Mouse (Mus musculus): ENCODE measurements at regions not wholly inside any gene's neighbourhood (a gene's known extent, or its start where the extent isn't known, plus 50 kb on each side); places are given as distances from the start of the nearest gene placed in this dataset.
"Not testable (repeated sequence)": the region's sequence is repeated elsewhere in the genome, so short reads cannot be mapped to it uniquely, and the experiment has no call there.

DNA sequence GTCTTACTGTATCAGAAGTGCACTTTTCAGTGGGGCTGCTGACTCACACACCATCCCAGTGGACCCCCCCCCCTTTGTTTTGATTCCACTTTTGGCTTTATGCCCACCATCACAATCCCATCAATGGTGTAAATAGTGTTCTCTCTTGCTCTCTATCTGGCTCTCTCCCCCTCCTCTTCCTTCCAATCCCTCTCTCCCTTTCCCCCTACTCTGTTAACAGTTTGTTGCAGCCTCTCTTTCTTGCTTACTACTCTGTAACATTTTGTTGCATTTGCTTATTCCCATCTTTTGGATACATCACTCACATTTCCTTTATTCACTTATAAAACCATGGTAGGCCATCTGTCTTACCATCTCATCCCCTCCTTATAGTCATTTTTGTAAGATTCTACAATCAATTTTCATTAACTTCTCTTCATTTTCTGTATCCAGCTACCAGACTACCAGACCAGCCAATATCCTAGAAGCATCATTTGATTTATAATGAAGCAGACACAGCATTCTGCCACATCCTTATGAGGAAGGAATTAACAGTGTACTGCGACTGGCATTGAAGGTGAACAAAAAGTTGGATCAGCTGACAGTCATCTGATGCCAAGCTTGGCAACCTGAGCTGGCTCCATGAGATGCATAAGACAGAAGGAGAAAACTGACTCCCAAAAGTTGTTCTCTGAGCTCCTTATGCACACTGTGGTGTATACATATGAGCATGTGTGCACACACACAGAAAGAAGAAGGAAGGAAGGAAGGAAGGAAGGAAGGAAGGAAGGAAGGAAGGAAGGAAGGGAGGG lies 181.5 kb upstream of the Plcz1 start:
- no peak for ATAC-seq
- WGBS, result 73% methylated on average over 1 of the region's 1 CpGs
- 0 out of 2 replicates have a peak, but pooled peaks cover 3% of the 10 kb centered on the region for H3K4me1 ChIP-seq (ENCODE audit: control insufficient read depth, insufficient read depth, low read length)
- no peak overlapping the region for H3K4me2 ChIP-seq (ENCODE audit: low read length)
- no peak overlapping the region for H3K4me3 ChIP-seq (ENCODE audit: low read depth, low read length)
- no peak overlapping the region for H3K9ac ChIP-seq (ENCODE audit: low read depth, low read length)
- H3K9me3 ChIP-seq (replicated peaks; ENCODE audit: control insufficient read depth, low read length, poor library complexity, severe bottlenecking), result no peaks in the 10 kb centered on the region
- no peak overlapping the region for H3K27ac ChIP-seq (ENCODE audit: low read length)
- H3K36me3 ChIP-seq (ENCODE audit: control insufficient read depth, insufficient read depth, low read length), result no peaks in the 10 kb centered on the region
- H3K27me3 ChIP-seq (ENCODE audit: control insufficient read depth, insufficient read depth, low read depth, low read length), result no peaks in the 10 kb centered on the region

DNA sequence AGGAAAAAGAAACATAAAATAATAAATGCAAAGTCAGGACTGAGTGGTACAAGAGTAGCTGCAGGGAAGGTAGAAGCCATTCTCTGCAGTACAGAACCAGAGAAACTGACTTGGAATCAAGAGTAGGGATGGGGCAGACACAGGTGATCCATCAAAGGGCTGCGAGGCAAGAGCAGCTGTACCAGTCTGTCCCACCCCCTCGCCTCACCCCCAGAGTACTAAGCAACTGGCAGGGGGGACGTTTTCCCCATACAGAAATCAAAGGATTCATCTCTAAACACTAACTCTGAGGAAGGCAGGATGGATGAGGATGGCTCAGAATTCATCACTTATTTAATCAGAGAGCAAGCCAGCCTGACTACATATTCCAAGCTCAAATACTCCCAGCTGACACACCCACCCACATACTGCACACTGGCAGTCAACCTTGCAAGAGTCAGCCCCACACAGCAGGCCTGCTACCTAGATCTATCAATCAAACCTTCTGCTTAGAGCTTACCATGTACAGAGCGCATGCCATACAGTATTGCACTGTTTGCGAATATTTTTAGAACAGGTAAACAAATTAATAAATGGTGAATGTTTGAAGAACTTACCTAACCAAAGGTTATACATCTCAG lies 180.5 kb upstream of the Plcz1 start:
- Histone ChIP-seq H3K9me3 (replicated peaks; ENCODE audit: control insufficient read depth, low read length, poor library complexity, severe bottlenecking) (no peaks in the 10 kb centered on the region), H3K27me3 (ENCODE audit: control insufficient read depth, insufficient read depth, low read depth, low read length) (no peaks in the 10 kb centered on the region), H3K36me3 (ENCODE audit: control insufficient read depth, insufficient read depth, low read length) (no peaks in the 10 kb centered on the region), H3K9ac (ENCODE audit: low read depth, low read length) (no peak overlapping the region), H3K4me1 (ENCODE audit: control insufficient read depth, insufficient read depth, low read length) (0 out of 2 replicates have a peak, but pooled peaks cover 3% of the 10 kb centered on the region), H3K4me3 (ENCODE audit: low read depth, low read length) (no peak overlapping the region), H3K27ac (ENCODE audit: low read length) (no peak overlapping the region), H3K4me2 (ENCODE audit: low read length) (no peak overlapping the region)
- 77% methylated on average over 5 of the region's 5 CpGs for WGBS
- peak; percentile 48; the same call in 1 of the 2 replicates for ATAC-seq

GRCm38 (mm10) chr6:140218789-140219188 lies 177.5 kb upstream of the Plcz1 start:
- H3K4me2 ChIP-seq (ENCODE audit: low read length), result no peak overlapping the region
- 0 out of 2 replicates have a peak, but pooled peaks cover 3% of the 10 kb centered on the region for H3K4me1 ChIP-seq (ENCODE audit: control insufficient read depth, insufficient read depth, low read length)
- H3K36me3 ChIP-seq (ENCODE audit: control insufficient read depth, insufficient read depth, low read length), result no peaks in the 10 kb centered on the region
- H3K27me3 ChIP-seq (ENCODE audit: control insufficient read depth, insufficient read depth, low read depth, low read length), result no peaks in the 10 kb centered on the region
- 81% methylated on average over 10 of the region's 10 CpGs for WGBS
- peak; percentile 62; the same call in 1 of the 2 replicates for ATAC-seq
- no peak overlapping the region for H3K9ac ChIP-seq (ENCODE audit: low read depth, low read length)
- H3K27ac ChIP-seq (ENCODE audit: low read length), result no peak overlapping the region
- H3K9me3 ChIP-seq (replicated peaks; ENCODE audit: control insufficient read depth, low read length, poor library complexity, severe bottlenecking), result no peaks in the 10 kb centered on the region
- H3K4me3 ChIP-seq (ENCODE audit: low read depth, low read length), result no peak overlapping the region

- Histone ChIP-seq H3K4me2 (ENCODE audit: low read length) (no peak overlapping the region), H3K27me3 (ENCODE audit: control insufficient read depth, insufficient read depth, low read depth, low read length) (no peaks in the 10 kb centered on the region), H3K9me3 (replicated peaks; ENCODE audit: control insufficient read depth, low read length, poor library complexity, severe bottlenecking) (no peaks in the 10 kb centered on the region), H3K4me1 (ENCODE audit: control insufficient read depth, insufficient read depth, low read length) (no peaks in the 10 kb centered on the region), H3K27ac (ENCODE audit: low read length) (no peak overlapping the region), H3K4me3 (ENCODE audit: low read depth, low read length) (no peak overlapping the region), H3K9ac (ENCODE audit: low read depth, low read length) (no peak overlapping the region), H3K36me3 (ENCODE audit: control insufficient read depth, insufficient read depth, low read length) (no peaks in the 10 kb centered on the region)
- ATAC-seq, result no peak
- 67% methylated on average over 2 of the region's 2 CpGs for WGBS
These were observed 171.1 kb upstream of the Plcz1 start for GRCm38 (mm10) chr6:140212403-140212802.

DNA sequence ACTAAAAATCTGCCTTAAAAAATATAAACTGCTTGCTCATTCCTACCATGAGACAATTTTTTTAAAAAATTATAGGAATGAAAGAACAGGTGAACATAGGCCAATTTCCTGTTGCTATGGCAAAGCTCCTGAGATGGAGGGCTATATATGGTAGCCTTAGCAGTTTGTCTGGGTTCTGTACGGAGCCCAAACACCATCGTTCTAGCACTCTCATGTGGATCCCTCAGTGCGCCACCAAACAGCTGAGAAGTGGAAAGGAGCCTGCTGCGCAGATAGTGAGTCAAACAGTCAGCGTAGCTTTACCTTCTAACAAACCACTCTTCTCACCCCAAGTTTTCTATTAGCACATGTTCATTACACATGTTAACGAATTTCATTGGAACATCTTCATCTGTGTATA lies 168.9 kb upstream of the Plcz1 start:
- no peak for ATAC-seq
- Histone ChIP-seq H3K9me3 (replicated peaks; ENCODE audit: control insufficient read depth, low read length, poor library complexity, severe bottlenecking) (no peaks in the 10 kb centered on the region), H3K36me3 (ENCODE audit: control insufficient read depth, insufficient read depth, low read length) (no peaks in the 10 kb centered on the region), H3K4me3 (ENCODE audit: low read depth, low read length) (no peak overlapping the region), H3K27me3 (ENCODE audit: control insufficient read depth, insufficient read depth, low read depth, low read length) (no peaks in the 10 kb centered on the region), H3K27ac (ENCODE audit: low read length) (no peak overlapping the region), H3K4me2 (ENCODE audit: low read length) (no peak overlapping the region), H3K9ac (ENCODE audit: low read depth, low read length) (no peak overlapping the region), H3K4me1 (ENCODE audit: control insufficient read depth, insufficient read depth, low read length) (no peaks in the 10 kb centered on the region)
- 89% methylated on average over 6 of the region's 6 CpGs for WGBS

DNA sequence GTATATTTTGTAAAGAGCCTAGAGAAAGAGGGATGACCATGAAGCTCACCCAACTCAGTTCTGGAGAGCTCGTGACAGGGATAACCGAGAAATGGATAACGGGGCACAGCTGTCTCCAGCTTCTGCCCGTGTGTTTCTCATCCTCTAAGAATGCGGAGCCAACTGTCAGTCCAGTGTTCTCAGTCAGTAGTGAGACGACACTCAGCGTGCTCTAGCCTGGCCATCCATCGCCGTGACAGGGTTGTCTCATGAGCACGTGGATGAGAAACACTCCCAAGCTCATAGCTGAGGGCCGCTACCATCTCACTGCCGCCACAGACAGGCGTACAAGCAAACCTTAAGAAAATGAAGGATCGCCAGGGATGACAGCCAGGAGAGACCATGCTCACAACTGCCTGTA lies 167.8 kb upstream of the Plcz1 start:
- H3K27me3 ChIP-seq (ENCODE audit: control insufficient read depth, insufficient read depth, low read depth, low read length), result no peaks in the 10 kb centered on the region
- 88% methylated on average over 14 of the region's 14 CpGs for WGBS
- H3K9ac ChIP-seq (ENCODE audit: low read depth, low read length), result no peak overlapping the region
- H3K4me1 ChIP-seq (ENCODE audit: control insufficient read depth, insufficient read depth, low read length), result no peaks in the 10 kb centered on the region
- no peaks in the 10 kb centered on the region for H3K36me3 ChIP-seq (ENCODE audit: control insufficient read depth, insufficient read depth, low read length)
- H3K4me2 ChIP-seq (ENCODE audit: low read length), result no peak overlapping the region
- no peaks in the 10 kb centered on the region for H3K9me3 ChIP-seq (replicated peaks; ENCODE audit: control insufficient read depth, low read length, poor library complexity, severe bottlenecking)
- no peak overlapping the region for H3K27ac ChIP-seq (ENCODE audit: low read length)
- no peak for ATAC-seq
- H3K4me3 ChIP-seq (ENCODE audit: low read depth, low read length), result no peak overlapping the region

DNA sequence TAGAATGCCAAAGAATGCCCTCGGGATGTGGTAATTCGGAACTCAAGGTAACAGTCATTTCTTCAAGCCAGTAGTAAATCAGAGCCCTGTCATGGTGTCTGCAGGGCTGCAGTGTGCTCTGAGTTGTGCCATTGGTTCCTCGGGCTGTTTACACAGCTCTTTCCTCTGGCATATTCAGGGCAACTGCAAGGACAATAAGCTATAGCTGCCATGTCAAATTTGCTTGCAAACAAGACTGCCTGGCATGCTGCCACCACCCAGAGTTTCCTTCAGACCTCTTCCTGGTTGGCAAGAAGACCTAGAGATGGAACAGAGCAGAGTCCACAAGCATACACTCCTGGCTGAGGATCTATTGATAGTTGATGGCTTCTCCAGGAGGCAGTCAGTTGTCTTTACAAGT lies 167.1 kb upstream of the Plcz1 start:
- Histone ChIP-seq H3K4me3 (ENCODE audit: low read depth, low read length) (no peak overlapping the region), H3K9me3 (replicated peaks; ENCODE audit: control insufficient read depth, low read length, poor library complexity, severe bottlenecking) (no peaks in the 10 kb centered on the region), H3K4me2 (ENCODE audit: low read length) (no peak overlapping the region), H3K36me3 (ENCODE audit: control insufficient read depth, insufficient read depth, low read length) (no peaks in the 10 kb centered on the region), H3K27me3 (ENCODE audit: control insufficient read depth, insufficient read depth, low read depth, low read length) (no peaks in the 10 kb centered on the region), H3K27ac (ENCODE audit: low read length) (no peak overlapping the region), H3K9ac (ENCODE audit: low read depth, low read length) (no peak overlapping the region), H3K4me1 (ENCODE audit: control insufficient read depth, insufficient read depth, low read length) (no peaks in the 10 kb centered on the region)
- peak; percentile 41; the same call in 1 of the 2 replicates for ATAC-seq
- WGBS, result 80% methylated on average over 3 of the region's 3 CpGs

DNA sequence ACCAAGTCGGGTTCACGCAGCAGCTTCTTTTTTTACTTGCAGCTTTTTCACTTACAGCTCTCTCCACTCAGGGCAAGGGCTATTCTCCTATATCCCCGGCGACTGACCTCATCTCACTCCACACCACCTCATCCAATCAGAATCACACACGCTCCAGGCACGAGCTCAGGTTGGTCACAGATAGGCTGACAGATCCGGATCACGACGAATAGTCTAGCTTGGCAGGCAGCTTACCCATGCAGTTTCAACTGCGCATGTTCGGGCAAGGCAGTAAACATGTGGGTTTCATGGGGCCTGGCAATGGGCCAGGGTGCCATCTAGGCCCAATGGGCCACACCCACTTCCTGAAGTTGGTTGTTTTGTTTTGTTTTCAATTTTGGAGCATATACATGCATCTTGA lies 165.4 kb upstream of the Plcz1 start:
- H3K27ac ChIP-seq (ENCODE audit: low read length); H3K36me3 ChIP-seq (ENCODE audit: control insufficient read depth, insufficient read depth, low read length); H3K4me3 ChIP-seq (ENCODE audit: low read depth, low read length); H3K4me2 ChIP-seq (ENCODE audit: low read length); H3K9ac ChIP-seq (ENCODE audit: low read depth, low read length); H3K27me3 ChIP-seq (ENCODE audit: control insufficient read depth, insufficient read depth, low read depth, low read length); H3K4me1 ChIP-seq (ENCODE audit: control insufficient read depth, insufficient read depth, low read length); H3K9me3 ChIP-seq (replicated peaks; ENCODE audit: control insufficient read depth, low read length, poor library complexity, severe bottlenecking); ATAC-seq: not testable (repeated sequence)
- 93% methylated on average over 11 of the region's 11 CpGs for WGBS

DNA sequence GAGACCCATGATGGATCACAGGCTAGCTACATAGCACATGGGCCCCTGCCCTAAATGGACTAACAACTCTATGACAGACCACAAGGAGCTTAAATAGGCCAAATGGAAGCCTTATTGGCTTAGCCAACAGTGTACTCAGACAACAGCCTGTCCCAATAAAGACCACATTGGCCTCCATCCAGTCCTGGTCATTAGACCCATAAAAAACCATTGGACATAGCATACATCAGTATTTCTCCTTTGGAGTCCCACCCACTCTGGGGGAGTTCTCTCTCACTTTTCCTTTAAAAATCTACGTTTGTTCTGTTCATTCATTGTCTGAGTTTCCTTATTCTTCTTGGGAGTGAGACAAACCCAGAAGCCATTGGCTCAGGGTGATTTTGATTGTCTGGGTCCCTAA lies 160.1 kb upstream of the Plcz1 start:
- WGBS, result 70% methylated on average over 1 of the region's 1 CpGs
- no peak overlapping the region for H3K9ac ChIP-seq (ENCODE audit: low read depth, low read length)
- no peaks in the 10 kb centered on the region for H3K27me3 ChIP-seq (ENCODE audit: control insufficient read depth, insufficient read depth, low read depth, low read length)
- no peak overlapping the region for H3K4me3 ChIP-seq (ENCODE audit: low read depth, low read length)
- H3K4me2 ChIP-seq (ENCODE audit: low read length), result no peak overlapping the region
- no peaks in the 10 kb centered on the region for H3K9me3 ChIP-seq (replicated peaks; ENCODE audit: control insufficient read depth, low read length, poor library complexity, severe bottlenecking)
- H3K27ac ChIP-seq (ENCODE audit: low read length), result no peak overlapping the region
- no peak for ATAC-seq
- no peaks in the 10 kb centered on the region for H3K36me3 ChIP-seq (ENCODE audit: control insufficient read depth, insufficient read depth, low read length)
- no peaks in the 10 kb centered on the region for H3K4me1 ChIP-seq (ENCODE audit: control insufficient read depth, insufficient read depth, low read length)

Data from midbrain, embryonic 16.5 days (tissue).